Mouse (Mus musculus) testis, adult 2 months (tissue): ENCODE results near the gene Kansl1l. TPM values are rescaled to one million over a fixed set of nuclear protein-coding genes. Genes with fewer than 3 reads are reported as not detected.

Source experiments
- H3K27ac ChIP-seq: fragments of 200-500 bp; 2 replicates; pipeline ENCODE4 v1.5.1; 2012; ENCODE audit warnings: low read depth, low read length; ENCODE audit not compliant: control insufficient read depth, insufficient read depth
- H3K27me3 ChIP-seq: fragments of 200-500 bp; 2 replicates; pipeline ENCODE4 v1.6.1; 2012; ENCODE audit warnings: mild to moderate bottlenecking, low read length, moderate library complexity; ENCODE audit not compliant: control insufficient read depth, insufficient read depth
- H3K36me3 ChIP-seq: fragments of 200-500 bp; 2 replicates; pipeline ENCODE4 v1.6.1; 2012; ENCODE audit warnings: mild to moderate bottlenecking, low read length; ENCODE audit not compliant: control insufficient read depth, insufficient read depth
- H3K4me1 ChIP-seq: fragments of 200-500 bp; 2 replicates; pipeline ENCODE4 v1.6.1; 2012; ENCODE audit warnings: low read length; ENCODE audit not compliant: control insufficient read depth, insufficient read depth
- H3K4me3 ChIP-seq: fragments of 200-500 bp; 2 replicates; pipeline ENCODE4 v1.5.1; 2012; ENCODE audit warnings: low read depth, mild to moderate bottlenecking, low read length, moderate library complexity, mixed read lengths; ENCODE audit not compliant: control insufficient read depth
- CTCF ChIP-seq: fragments of 200-500 bp; IDR thresholded peaks from 2 replicates; pipeline ENCODE4 v1.5.1; 2012; ENCODE audit warnings: low read depth, mild to moderate bottlenecking, inconsistent platforms, low read length, moderate library complexity; ENCODE audit not compliant: control insufficient read depth, insufficient read depth, insufficient replicate concordance
- POLR2A ChIP-seq: fragments of 200-500 bp; IDR thresholded peaks from 2 replicates; pipeline ENCODE4 v1.6.1; 2012; ENCODE audit warnings: low read depth, mild to moderate bottlenecking, inconsistent platforms, low read length, moderate library complexity; ENCODE audit not compliant: control insufficient read depth
- polyA plus RNA-seq: library from polyadenylated mRNA; depleted of rRNA; stranded (reverse); fragments of >200 nt; gene quantifications from 2 replicates; pipeline ENCODE4 v1.2.3, GENCODE M21; 2012; rRNA removed

The Kansl1l gene
- 13.1 and 16.3 TPM in 2 replicates for polyA plus RNA-seq

- TF ChIP-seq CTCF (no peak), POLR2A (peak; percentile 58)
- Histone ChIP-seq H3K27ac (peak within 1 kb of the TSS; percentile 97), H3K4me1 (peaks cover 6% of the 10 kb centered on the region; the same call in 1 of the 2 replicates), H3K36me3 (no peaks in the 10 kb centered on the region), H3K4me3 (peak within 1 kb of the TSS; percentile 96), H3K27me3 (no peaks in the 10 kb centered on the region)
Measured at GRCm38 (mm10) chr1:66817453-66817839, at the start of gene Kansl1l. TSS of gene Kansl1l (minus strand) at chr1:66817562.

DNA sequence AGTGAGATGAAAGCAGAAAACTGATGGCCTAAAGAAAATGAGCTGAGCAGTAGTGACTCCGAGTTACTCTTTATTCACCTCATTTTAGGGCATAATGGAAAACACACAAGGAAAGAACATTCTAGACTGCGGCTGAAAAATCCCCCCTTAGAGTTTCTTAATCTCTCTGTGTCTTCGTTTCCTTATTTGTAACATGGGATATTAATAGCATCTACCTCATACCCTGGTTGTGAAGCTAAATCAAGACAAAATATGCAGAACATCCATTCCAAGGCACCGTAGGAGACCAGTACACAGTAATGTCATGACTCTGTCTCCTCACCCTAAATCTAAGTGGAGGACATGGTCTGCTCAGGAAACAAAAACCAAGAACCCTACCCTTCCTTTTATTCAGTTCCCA is 48.3 kb upstream of the Kansl1l start:
- H3K36me3 ChIP-seq: no peaks in the 10 kb centered on the region
- H3K4me1 ChIP-seq: no peaks in the 10 kb centered on the region; the same call in 1 of the 2 replicates
- TF ChIP-seq POLR2A (no peak), CTCF (no peak)
- no peak overlapping the region for H3K27ac ChIP-seq
- no peak overlapping the region for H3K4me3 ChIP-seq
- no peaks in the 10 kb centered on the region for H3K27me3 ChIP-seq

- Histone ChIP-seq H3K27ac (no peak overlapping the region), H3K4me3 (no peak overlapping the region), H3K27me3 (no peaks in the 10 kb centered on the region), H3K4me1 (no peaks in the 10 kb centered on the region; the same call in 1 of the 2 replicates), H3K36me3 (no peaks in the 10 kb centered on the region)
- TF ChIP-seq POLR2A: no peak
- TF ChIP-seq CTCF: no peak
Measured at GRCm38 (mm10) chr1:66863741-66864495, 46.6 kb upstream of the Kansl1l start.

DNA sequence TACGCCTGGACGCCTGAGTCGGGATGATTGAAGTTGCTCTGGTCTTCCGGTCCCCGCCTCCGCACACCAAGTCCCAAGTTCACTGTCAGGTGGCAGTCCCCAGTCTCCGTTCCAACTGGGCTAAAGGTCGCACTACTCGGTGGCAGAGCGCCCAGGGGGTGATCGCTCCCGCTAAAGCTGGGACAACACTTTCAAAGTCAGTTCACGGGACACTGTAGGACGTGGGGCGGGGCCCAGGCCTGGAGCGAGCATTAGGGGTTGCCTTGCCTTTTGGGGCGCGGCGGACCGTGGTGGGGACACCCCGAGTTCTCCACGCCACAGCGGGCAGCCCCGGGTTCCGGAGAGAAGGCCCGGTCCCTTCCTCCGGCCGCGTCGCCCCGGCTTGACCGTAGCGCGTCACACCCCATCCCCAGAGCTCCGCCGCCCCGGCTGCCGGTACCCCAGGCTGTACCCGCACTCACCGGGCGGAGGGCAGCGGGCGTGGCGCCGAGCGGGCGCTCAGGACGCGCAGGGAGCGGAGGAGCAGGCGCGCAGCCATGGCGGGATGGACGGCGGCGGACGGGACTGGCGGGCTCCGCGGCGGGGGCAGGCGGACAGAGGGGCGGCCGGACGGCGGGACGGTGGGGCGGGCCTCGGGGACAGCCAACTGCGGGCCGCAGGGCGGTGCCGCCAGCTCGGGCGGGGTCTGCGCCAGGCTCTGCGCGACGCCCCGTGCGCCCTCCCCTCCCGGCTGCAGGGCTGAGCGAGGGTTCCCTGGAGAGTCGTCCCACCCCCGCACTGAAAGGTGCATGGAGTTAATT is 45.5 kb upstream of the Kansl1l start, which contains the start of gene Acadl:
Gene Acadl, minus strand, starts transcription at position 566 of the 800 bp plus-strand sequence.
- H3K36me3 ChIP-seq: no peaks in the 10 kb centered on the region
- TF ChIP-seq POLR2A: no peak; the same call in none of the 2 replicates
- TF ChIP-seq CTCF: no peak
- no peaks in the 10 kb centered on the region for H3K27me3 ChIP-seq
- peak within 1 kb of the TSS; percentile 86 for H3K4me3 ChIP-seq
- peak within 1 kb of the TSS; percentile 82 for H3K27ac ChIP-seq
- H3K4me1 ChIP-seq: no peaks in the 10 kb centered on the region; the same call in 1 of the 2 replicates

DNA sequence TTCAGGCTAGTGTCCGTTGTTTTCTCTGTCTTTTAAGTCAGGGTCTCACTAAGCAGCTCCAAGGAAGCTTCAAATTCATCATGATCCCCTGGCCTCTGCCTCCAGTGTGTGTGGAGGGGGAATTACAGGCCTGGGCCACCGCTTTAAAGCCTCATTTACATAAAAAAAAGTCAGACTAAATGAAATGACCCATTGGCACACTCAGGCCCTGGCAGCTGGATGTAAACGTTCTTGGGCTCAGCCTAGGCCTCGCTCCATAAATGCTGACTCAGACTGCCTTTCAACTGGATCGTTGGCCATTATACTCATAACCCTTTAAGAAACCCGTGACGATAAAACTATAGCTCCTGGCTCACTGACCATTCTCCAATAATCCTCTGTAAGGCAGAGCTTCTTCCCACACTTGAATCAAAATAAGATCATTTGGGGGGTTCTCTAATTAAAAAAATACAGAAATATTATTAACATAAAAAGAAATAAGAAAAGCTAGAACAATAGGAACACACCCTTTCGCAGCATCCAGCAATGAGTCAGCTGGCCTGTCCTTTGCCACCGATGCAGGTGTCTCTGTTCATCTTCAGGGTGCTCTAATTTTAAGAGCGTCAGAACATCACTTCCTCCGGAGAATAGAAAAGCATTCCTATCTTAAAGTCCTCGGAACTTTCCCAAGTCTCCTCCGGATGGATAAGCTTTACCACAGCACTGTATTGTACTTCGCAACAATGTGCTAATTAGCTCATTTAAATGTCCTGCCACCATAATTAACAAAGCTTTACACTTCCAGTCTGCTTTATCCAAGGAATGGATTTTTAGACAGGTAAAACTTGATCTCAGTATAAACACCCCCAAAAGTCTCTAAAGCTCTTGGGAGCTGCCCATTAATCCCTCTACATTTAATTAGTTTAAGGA is 44.7 kb upstream of the Kansl1l start:
- no peaks in the 10 kb centered on the region; the same call in 1 of the 2 replicates for H3K4me1 ChIP-seq
- TF ChIP-seq POLR2A (no peak), CTCF (no peak)
- no peaks in the 10 kb centered on the region for H3K36me3 ChIP-seq
- H3K4me3 ChIP-seq: peak overlapping the region; percentile 86
- no peaks in the 10 kb centered on the region for H3K27me3 ChIP-seq
- H3K27ac ChIP-seq: no peak overlapping the region

GRCm38 (mm10) chr1:66847506-66847905 is 30.1 kb upstream of the Kansl1l start:
- H3K27me3 ChIP-seq: no peaks in the 10 kb centered on the region
- TF ChIP-seq POLR2A: no peak
- peak; percentile 70; the same call in 1 of the 2 replicates for TF ChIP-seq CTCF
- no peak overlapping the region for H3K4me3 ChIP-seq
- peak overlapping the region; percentile 54; the same call in 1 of the 2 replicates for H3K27ac ChIP-seq
- H3K4me1 ChIP-seq: peaks cover 4% of the 10 kb centered on the region
- no peaks in the 10 kb centered on the region for H3K36me3 ChIP-seq
